Mouse (Mus musculus) erythroid progenitor cell, adult 5-6 weeks (primary cell): Measurements from ENCODE around the gene Herc2. TPM values are rescaled to one million over a fixed set of nuclear protein-coding genes. Genes with fewer than 3 reads are reported as not detected.
"Not testable (repeated sequence)": the region's sequence is repeated elsewhere in the genome, so short reads cannot be mapped to it uniquely, and the experiment has no call there.

Source experiments
- ATAC-seq: replicated peaks from 2 replicates; pipeline ENCODE4 v1.8.0; 2016; ENCODE audit warnings: moderate number of reproducible peaks, mild to moderate bottlenecking, moderate TSS enrichment, inconsistent platforms; ENCODE audit not compliant: poor library complexity, low FRiP score, severe bottlenecking
- total RNA-seq, 2 experiments: library from RNA; stranded (forward) in 1 of 2; stranded (reverse) in 1 of 2; fragments of 150-400 nt in 1 of 2; fragments of 186-747, 209-891 nt in 1 of 2; gene quantifications; 2 replicates each; pipeline versions ENCODE4 v1.2.3 to v1.2.4; 2015 to 2017; ENCODE audit warnings: low replicate concordance in 2 of 2

Herc2 gene
- total RNA-seq (2015; ENCODE audit: low replicate concordance): 39.0 and 65.6 TPM in 2 replicates
- total RNA-seq (2017; ENCODE audit: low replicate concordance): 173 and 232 TPM in 2 replicates

GRCm38 (mm10) chr7:56049831-56050321 lies at the start of gene Herc2:
Gene Herc2 (plus strand): TSS chr7:56050196.
- peak; percentile 96 for ATAC-seq

- ATAC-seq: no peak
These were observed 39.5 kb upstream of the Herc2 start for GRCm38 (mm10) chr7:56010318-56011017.

GRCm38 (mm10) chr7:56011018-56011333 lies 39.0 kb upstream of the Herc2 start:
- no peak for ATAC-seq

- ATAC-seq: no peak
These were observed 36.6 kb upstream of the Herc2 start for GRCm38 (mm10) chr7:56013261-56014001.

GRCm38 (mm10) chr7:56014002-56014702 lies 35.8 kb upstream of the Herc2 start:
- not testable (repeated sequence) for ATAC-seq

- peak; percentile 84 for ATAC-seq
These were observed 34.8 kb upstream of the Herc2 start for GRCm38 (mm10) chr7:56015172-56015571.

- ATAC-seq: no peak
These were observed 34.2 kb upstream of the Herc2 start for GRCm38 (mm10) chr7:56015837-56016236.

- ATAC-seq: no peak
These were observed 32.2 kb upstream of the Herc2 start for GRCm38 (mm10) chr7:56017761-56018160.

GRCm38 (mm10) chr7:56018446-56018971 lies 31.5 kb upstream of the Herc2 start:
- ATAC-seq: peak; percentile 10; the same call in 1 of the 2 replicates

- ATAC-seq: peak; percentile 60
These were observed 30.7 kb upstream of the Herc2 start for GRCm38 (mm10) chr7:56018972-56019929.

- ATAC-seq: no peak
These were observed 30.1 kb upstream of the Herc2 start, which contains the start of gene Nipa1 for GRCm38 (mm10) chr7:56019930-56020253. Gene Nipa1 (minus strand): TSS chr7:56019954.

- ATAC-seq: 0 out of 2 replicates have a peak, but pooled peaks have one; percentile 33
These were observed 26.4 kb upstream of the Herc2 start for GRCm38 (mm10) chr7:56023586-56023985.

- peak; percentile 90 for ATAC-seq
These were observed 7.6 kb upstream of the Herc2 start for GRCm38 (mm10) chr7:56042353-56042752.

- peak; percentile 65 for ATAC-seq
These were observed 6.3 kb upstream of the Herc2 start for GRCm38 (mm10) chr7:56043577-56044266.

GRCm38 (mm10) chr7:56044267-56044629 lies 5.7 kb upstream of the Herc2 start:
- ATAC-seq: peak; percentile 28; the same call in 1 of the 2 replicates

- no peak for ATAC-seq
These were observed 2.8 kb upstream of the Herc2 start for GRCm38 (mm10) chr7:56047178-56047577.

GRCm38 (mm10) chr7:56050487-56050911 lies 503 bp downstream of the Herc2 start:
- ATAC-seq: no peak

GRCm38 (mm10) chr7:56052996-56053395 lies 3.0 kb downstream of the Herc2 start:
- ATAC-seq: no peak
